Mouse (Mus musculus) embryonic fibroblast, embryonic 13.5 days (primary cell): ENCODE measurements around the gene Atpif1.

ENCODE experiments used
- CTCF ChIP-seq: IDR thresholded peaks from 2 replicates; pipeline ENCODE4 v1.5.1; 2011; ENCODE audit warnings: mild to moderate bottlenecking, control low read depth, low read length, moderate library complexity, borderline replicate concordance; ENCODE audit not compliant: insufficient read depth
- POLR2A ChIP-seq: IDR thresholded peaks from 2 replicates; pipeline ENCODE4 v1.6.1; 2011; ENCODE audit warnings: low read depth, mild to moderate bottlenecking, control low read depth, low read length, moderate library complexity

GRCm38 (mm10) chr4:132505800-132506199 is 27.7 kb downstream of the Atpif1 start:
- TF ChIP-seq POLR2A (no peak), CTCF (no peak)
